Mouse (Mus musculus) erythroblast, embryonic 14.5 days (primary cell): ENCODE data around the gene Plgrkt.

Source experiments
- GATA1 ChIP-seq: IDR thresholded peaks from 2 replicates; pipeline ENCODE4 v1.6.1; 2012; ENCODE audit warnings: low read length, inconsistent platforms, mixed read lengths
- TAL1 ChIP-seq: IDR thresholded peaks from 3 replicates; pipeline ENCODE4 v1.6.1; 2012; ENCODE audit warnings: low read length, inconsistent platforms, mixed read lengths

DNA sequence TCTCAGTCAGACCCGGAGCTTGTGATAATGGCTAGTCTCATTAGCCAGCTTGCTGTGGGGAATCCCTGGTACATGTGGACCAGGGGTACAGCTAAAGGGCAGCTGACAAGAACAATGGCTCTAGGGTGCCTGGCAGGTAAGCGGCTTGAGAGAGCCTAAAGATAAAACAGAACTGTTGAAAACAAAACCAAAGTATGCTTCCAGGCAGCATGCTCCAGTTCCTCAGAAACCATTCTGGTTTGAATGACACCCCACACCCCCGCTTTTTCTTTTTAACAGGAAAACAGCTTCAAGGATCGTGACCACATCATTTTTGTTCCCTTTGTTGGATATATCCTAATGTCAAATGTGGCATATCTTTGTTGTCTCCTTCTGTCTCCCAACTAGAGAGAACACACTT, 43.4 kb upstream of the Plgrkt start, which contains the start of gene Pdcd1lg2:
- TF ChIP-seq GATA1 (no peak), TAL1 (no peak)
